Mouse (Mus musculus): ENCODE measurements around the gene Zfp473.

DNA sequence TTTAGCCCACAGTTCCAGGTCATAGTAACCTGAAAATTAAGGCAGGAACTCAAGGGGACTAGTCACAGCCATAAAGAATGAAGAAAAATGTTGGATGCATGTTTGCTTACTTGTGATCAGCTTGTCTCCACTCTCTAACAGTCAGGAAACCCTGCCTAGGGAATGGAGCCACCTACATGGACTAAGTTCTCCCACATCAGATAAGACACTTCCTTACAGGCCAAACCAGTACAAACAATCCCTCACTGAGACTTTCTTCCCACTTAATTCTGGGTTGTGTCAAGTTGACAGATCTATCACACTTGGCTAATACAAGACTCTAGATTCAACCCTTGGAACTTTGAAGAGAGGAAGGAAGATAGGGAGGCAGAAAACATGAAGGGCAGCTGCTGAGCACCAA, 9.5 kb upstream of the Zfp473 start:
- no peak for TF ChIP-seq CTCF (IDR thresholded peaks at IDR 0.05; ENCODE audit: control insufficient read depth, insufficient read depth, low read length)
- TF ChIP-seq POLR2A (IDR thresholded peaks at IDR 0.05; ENCODE audit: borderline replicate concordance, control insufficient read depth, low read depth, low read length), result no peak

All from bone marrow, adult 2 months (tissue).